Mouse (Mus musculus) midbrain, embryonic 13.5 days (tissue): ENCODE data around the gene Olfr767. TPM values are rescaled to one million over a fixed set of nuclear protein-coding genes. Genes with fewer than 3 reads are reported as not detected.
"Not testable (repeated sequence)": the region's sequence is repeated elsewhere in the genome, so short reads cannot be mapped to it uniquely, and the experiment has no call there.

ENCODE experiments used
- ATAC-seq: fragments of 200-750 bp; cut with Nextera tagmentation; 2 replicates; pipeline ENCODE4 v1.8.0; 2017; ENCODE audit warnings: mild to moderate bottlenecking, moderate TSS enrichment, moderate library complexity
- H3K27ac ChIP-seq: fragments of 300-500 bp; sonication (generic); 2 replicates; pipeline ENCODE4 v1.5.1; 2015; ENCODE audit warnings: inconsistent platforms, mild to moderate bottlenecking, moderate library complexity
- H3K27me3 ChIP-seq: fragments of 300-500 bp; sonication (generic); 2 replicates; pipeline ENCODE4 v1.6.1; 2015; ENCODE audit warnings: mild to moderate bottlenecking, inconsistent platforms
- H3K36me3 ChIP-seq: fragments of 300-500 bp; sonication (generic); 2 replicates; pipeline ENCODE4 v1.6.1; 2015; ENCODE audit warnings: mild to moderate bottlenecking, inconsistent platforms
- H3K4me1 ChIP-seq: fragments of 300-500 bp; sonication (generic); replicated peaks from 2 replicates; pipeline ENCODE4 v1.6.1; 2015; ENCODE audit warnings: inconsistent platforms
- H3K4me2 ChIP-seq: fragments of 300-500 bp; sonication (generic); replicated peaks from 2 replicates; pipeline ENCODE4 v1.6.1; 2015; ENCODE audit warnings: moderate library complexity, mild to moderate bottlenecking, inconsistent platforms
- H3K4me3 ChIP-seq: fragments of 300-500 bp; sonication (generic); replicated peaks from 2 replicates; pipeline ENCODE4 v1.5.1; 2015; ENCODE audit warnings: mild to moderate bottlenecking, inconsistent platforms
- H3K9ac ChIP-seq: fragments of 300-500 bp; sonication (generic); replicated peaks from 2 replicates; pipeline ENCODE4 v1.6.1; 2015; ENCODE audit warnings: mild to moderate bottlenecking, inconsistent platforms
- H3K9me3 ChIP-seq: fragments of 300-500 bp; sonication (generic); 2 replicates; pipeline ENCODE4 v1.6.1; 2016; ENCODE audit warnings: mild to moderate bottlenecking, inconsistent platforms
- WGBS: fragments of 180-500 bp; shearing (Covaris S2); methylation state at CpG from one replicate; pipeline ENCODE4 v1.1.7; 2015; 5-methylcytosine and 5-hydroxymethylcytosine counted together
- polyA plus RNA-seq: library from polyadenylated mRNA; unstranded; fragments of >200 nt; fragmentation: Nextera tagmentation; extraction: Ambion mirVana; gene quantifications from 2 replicates; pipeline ENCODE4 v1.2.1, GENCODE M21; 2015

Olfr767 gene
- polyA plus RNA-seq = not detected in 2 replicates

DNA sequence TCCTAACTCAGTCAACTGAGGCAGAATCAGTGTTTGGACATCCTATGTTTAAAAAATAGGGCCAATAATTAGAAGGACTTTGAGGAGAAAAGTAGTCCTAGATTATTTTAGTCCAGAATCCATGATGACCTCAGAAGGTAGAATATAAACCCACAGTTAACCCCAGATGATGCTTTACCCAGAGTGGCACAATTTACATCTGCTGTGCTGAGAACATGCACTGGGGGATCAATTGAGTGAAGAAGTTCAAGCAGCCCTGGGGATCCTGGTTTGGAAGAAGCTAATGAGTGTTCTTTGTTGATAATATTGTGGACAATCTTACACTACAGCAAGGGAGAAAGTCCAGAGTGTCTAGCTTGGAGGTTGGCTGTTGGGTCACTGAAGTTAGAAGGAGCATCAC, at the start of gene Olfr767:
Gene Olfr767, minus strand, starts transcription at position 101 of the 400 bp plus-strand sequence.
- H3K4me3 ChIP-seq, H3K27ac ChIP-seq, H3K9ac ChIP-seq, H3K4me2 ChIP-seq, H3K9me3 ChIP-seq, H3K36me3 ChIP-seq, H3K27me3 ChIP-seq, H3K4me1 ChIP-seq, ATAC-seq: not testable (repeated sequence)

DNA sequence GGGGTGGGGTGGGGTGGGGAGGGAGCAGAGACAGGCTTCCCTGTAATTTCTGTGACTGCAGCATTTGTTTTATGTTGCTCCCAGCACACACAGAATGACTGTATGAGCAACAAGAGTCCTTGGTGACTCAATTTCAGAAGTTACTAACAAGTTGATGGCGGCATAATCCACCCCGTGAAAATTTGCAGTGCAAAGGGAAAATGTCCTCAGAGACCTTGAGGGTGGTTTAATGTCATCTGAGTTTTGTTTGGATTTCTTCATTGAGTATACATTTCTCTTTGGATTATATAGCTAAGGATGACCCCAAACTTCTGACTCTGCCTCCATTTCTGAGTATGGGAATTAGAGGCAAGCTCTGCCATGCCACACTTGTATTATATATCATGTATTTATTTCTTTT, 35.1 kb upstream of the Olfr767 start, which contains the start of gene Olfr769:
Gene Olfr769, minus strand, starts transcription at position 101 of the 400 bp plus-strand sequence.
- Histone ChIP-seq H3K9me3 (no peaks in the 10 kb centered on the region), H3K27ac (no peak within 1 kb of the TSS), H3K27me3 (no peaks in the 10 kb centered on the region), H3K36me3 (no peaks in the 10 kb centered on the region), H3K4me1 (no peaks in the 10 kb centered on the region), H3K9ac (no peak within 1 kb of the TSS), H3K4me2 (no peak within 1 kb of the TSS), H3K4me3 (no peak within 1 kb of the TSS)
- WGBS = 86% methylated on average over 2 of the region's 2 CpGs
- no peak for ATAC-seq

DNA sequence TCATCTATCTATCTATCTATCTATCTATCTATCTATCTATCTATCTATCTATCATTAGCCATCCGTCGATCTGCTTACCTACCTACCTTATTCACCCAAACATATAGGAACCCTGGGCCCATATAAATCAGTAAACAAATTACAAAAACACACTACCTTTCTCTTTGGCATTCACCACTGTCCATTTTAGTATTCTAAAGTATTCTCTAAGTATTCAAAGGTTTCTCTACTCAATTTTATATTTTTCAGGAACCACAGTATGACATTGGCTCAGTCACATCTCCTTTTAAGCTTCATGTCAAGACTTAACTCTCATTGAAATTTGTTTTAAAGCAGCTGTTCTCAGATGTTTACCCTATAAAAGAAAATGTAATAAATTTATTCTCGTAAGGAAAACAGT, 32.4 kb upstream of the Olfr767 start:
- ATAC-seq = no peak
- 92% methylated on average over 3 of the region's 3 CpGs for WGBS

DNA sequence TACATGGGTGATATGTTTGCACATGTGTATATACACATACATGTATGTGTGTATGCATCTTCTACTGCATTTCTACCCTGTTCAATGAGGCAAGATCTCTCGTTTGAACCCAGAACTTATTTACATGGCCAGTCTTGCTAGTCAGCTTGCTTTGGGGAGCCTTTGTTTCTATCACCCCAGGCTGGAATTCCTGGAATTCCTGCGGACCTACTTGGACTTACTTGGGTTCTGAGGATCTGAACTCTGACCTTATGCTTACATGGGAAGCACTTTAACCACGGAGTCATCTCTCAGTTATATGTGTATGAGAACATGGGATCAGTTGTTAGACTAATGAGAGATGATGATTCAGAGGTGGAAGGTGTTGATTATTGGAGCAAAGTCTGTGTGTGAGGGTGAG, 18.5 kb upstream of the Olfr767 start:
- H3K4me2 ChIP-seq = no peak overlapping the region
- WGBS = 43% methylated on average over 3 of the region's 3 CpGs
- no peak overlapping the region for H3K27ac ChIP-seq
- H3K4me3 ChIP-seq = no peak overlapping the region
- H3K27me3 ChIP-seq = no peaks in the 10 kb centered on the region
- no peaks in the 10 kb centered on the region for H3K9me3 ChIP-seq
- no peak for ATAC-seq
- no peak overlapping the region for H3K9ac ChIP-seq
- H3K36me3 ChIP-seq = no peaks in the 10 kb centered on the region
- H3K4me1 ChIP-seq = no peaks in the 10 kb centered on the region

More for the DNA sequence above, 32.4 kb upstream of the Olfr767 start:
- Histone ChIP-seq H3K9me3 (no peaks in the 10 kb centered on the region), H3K4me1 (no peaks in the 10 kb centered on the region), H3K9ac (no peak overlapping the region), H3K36me3 (no peaks in the 10 kb centered on the region), H3K4me3 (no peak overlapping the region), H3K27ac (no peak overlapping the region), H3K4me2 (no peak overlapping the region), H3K27me3 (no peaks in the 10 kb centered on the region)

DNA sequence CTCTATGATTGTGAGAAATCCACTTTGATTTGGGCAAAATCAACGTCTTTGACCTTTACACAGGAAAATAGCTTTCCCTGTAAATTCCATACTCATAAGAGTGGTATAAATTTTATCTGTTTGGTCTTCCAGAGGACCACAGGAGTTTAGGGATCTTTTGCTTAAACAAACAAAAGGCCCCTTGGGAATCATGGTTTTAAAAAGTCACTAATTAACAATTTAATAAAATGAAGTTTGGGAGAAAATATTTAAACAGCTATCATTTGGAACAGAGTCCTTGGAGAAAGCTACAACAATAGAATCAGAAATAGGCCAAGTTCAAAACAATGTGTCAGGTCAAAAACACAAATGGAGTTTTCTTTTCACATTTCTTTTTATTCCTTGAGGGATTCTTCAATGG, 16.6 kb upstream of the Olfr767 start, which contains the start of gene Olfr768:
Gene Olfr768, minus strand, starts transcription at position 101 of the 400 bp plus-strand sequence.
- Histone ChIP-seq H3K27ac (no peak within 1 kb of the TSS), H3K4me3 (no peak within 1 kb of the TSS), H3K9me3 (no peaks in the 10 kb centered on the region), H3K36me3 (no peaks in the 10 kb centered on the region), H3K27me3 (no peaks in the 10 kb centered on the region), H3K4me1 (no peaks in the 10 kb centered on the region), H3K9ac (no peak within 1 kb of the TSS), H3K4me2 (no peak within 1 kb of the TSS)
- ATAC-seq = no peak
- 90% methylated on average over 1 of the region's 1 CpGs for WGBS

DNA sequence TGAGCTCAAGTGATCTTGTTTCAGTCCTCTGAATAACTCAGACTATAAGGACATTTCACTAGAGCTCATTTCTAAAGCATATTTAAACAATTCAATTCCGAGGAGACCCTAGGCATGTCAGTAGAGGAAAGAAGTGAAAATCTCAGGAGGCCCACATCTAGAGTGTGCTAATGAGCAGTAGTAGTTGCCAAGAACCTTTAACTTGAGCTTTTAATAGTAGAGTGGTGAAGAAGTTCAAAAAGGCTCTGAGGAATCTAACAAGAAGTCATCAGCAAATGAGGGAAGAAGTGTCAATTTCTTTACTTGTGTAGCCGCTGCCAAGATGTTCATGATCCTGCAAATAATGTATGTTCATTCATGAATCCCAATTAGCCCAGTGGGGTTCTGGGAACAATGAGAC, 13.8 kb downstream of the Olfr767 start, which contains the start of gene Olfr766-ps1:
Gene Olfr766-ps1, minus strand, starts transcription at position 101 of the 400 bp plus-strand sequence.
- Histone ChIP-seq H3K9ac (no peak within 1 kb of the TSS), H3K9me3 (no peaks in the 10 kb centered on the region), H3K27me3 (no peaks in the 10 kb centered on the region), H3K27ac (no peak within 1 kb of the TSS), H3K4me2 (no peak within 1 kb of the TSS), H3K36me3 (no peaks in the 10 kb centered on the region), H3K4me3 (no peak within 1 kb of the TSS), H3K4me1 (no peaks in the 10 kb centered on the region)
- 92% methylated on average over 2 of the region's 2 CpGs for WGBS
- ATAC-seq = no peak

DNA sequence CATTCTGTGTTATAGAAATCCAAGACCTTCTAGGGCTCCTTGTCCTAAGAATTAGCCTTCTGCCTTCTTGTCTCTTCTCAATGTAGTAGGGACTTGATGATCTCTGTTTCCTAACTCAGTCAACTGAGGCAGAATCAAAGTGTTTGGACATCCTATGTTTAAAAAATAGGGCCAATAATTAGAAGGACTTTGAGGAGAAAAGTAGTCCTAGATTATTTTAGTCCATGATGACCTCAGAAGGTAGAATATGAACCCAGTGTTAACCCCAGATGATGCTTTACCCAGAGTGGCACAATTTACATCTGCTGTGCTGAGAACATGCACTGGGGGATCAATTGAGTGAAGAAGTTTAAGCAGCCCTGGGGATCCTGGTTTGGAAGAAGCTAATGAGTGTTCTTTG, 32.8 kb downstream of the Olfr767 start, which contains the start of gene Olfr765:
Gene Olfr765, minus strand, starts transcription at position 101 of the 400 bp plus-strand sequence.
- not testable (repeated sequence) for H3K9me3 ChIP-seq, H3K27me3 ChIP-seq, H3K4me1 ChIP-seq, H3K27ac ChIP-seq, H3K4me2 ChIP-seq, H3K9ac ChIP-seq, H3K4me3 ChIP-seq, H3K36me3 ChIP-seq, ATAC-seq

DNA sequence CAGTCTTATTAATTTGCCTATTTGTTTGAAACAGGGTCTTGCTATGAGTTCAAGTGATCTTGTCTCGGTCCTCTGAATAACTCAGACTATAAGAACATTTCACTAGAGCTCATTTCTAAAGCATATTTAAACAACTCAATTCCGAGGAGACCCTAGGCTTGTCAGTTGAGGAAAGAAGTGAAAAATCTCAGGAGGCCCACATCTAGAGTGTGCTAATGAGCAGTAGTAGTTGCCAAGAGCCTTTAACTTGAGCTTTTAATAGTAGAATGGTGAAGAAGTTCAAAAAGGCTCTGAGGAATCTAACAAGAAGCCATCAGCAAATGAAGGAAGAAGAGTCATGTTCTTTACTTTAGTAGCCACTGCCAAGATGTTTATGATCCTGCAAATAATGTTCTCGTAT, 42.9 kb downstream of the Olfr767 start, which contains the start of gene Olfr764-ps1:
Gene Olfr764-ps1, minus strand, starts transcription at position 101 of the 400 bp plus-strand sequence.
- H3K27ac ChIP-seq = no peak within 1 kb of the TSS
- no peaks in the 10 kb centered on the region for H3K9me3 ChIP-seq
- H3K4me3 ChIP-seq = no peak within 1 kb of the TSS
- WGBS = 84% methylated on average over 3 of the region's 3 CpGs
- no peaks in the 10 kb centered on the region for H3K27me3 ChIP-seq
- no peaks in the 10 kb centered on the region for H3K36me3 ChIP-seq
- H3K4me1 ChIP-seq = no peaks in the 10 kb centered on the region
- ATAC-seq = no peak
- no peak within 1 kb of the TSS for H3K9ac ChIP-seq
- no peak within 1 kb of the TSS for H3K4me2 ChIP-seq

DNA sequence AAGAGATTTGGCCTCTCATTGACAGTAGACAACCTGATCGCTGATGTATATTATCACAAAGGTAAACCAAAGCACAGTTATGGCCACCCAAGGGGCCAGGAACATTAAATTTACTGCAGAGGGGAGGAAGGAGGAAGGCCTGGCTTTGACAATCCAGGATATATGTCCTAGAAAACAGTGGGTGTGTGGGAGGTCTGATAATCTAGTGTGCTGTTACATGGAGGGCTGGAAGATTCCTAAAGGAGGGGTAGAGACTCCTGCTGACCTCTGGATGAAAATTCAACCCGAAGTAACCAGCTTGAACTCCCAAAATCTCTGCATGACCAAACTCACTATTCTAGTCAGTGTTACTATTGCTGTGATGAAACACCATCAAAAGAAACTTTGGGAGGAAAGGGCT, 54.4 kb downstream of the Olfr767 start:
- no peak overlapping the region for H3K4me3 ChIP-seq
- no peak overlapping the region for H3K4me2 ChIP-seq
- no peaks in the 10 kb centered on the region for H3K4me1 ChIP-seq
- no peaks in the 10 kb centered on the region for H3K27me3 ChIP-seq
- H3K27ac ChIP-seq = no peak overlapping the region
- no peak for ATAC-seq
- WGBS = 84% methylated on average over 2 of the region's 2 CpGs
- no peaks in the 10 kb centered on the region for H3K36me3 ChIP-seq
- no peak overlapping the region for H3K9ac ChIP-seq
- no peaks in the 10 kb centered on the region for H3K9me3 ChIP-seq

DNA sequence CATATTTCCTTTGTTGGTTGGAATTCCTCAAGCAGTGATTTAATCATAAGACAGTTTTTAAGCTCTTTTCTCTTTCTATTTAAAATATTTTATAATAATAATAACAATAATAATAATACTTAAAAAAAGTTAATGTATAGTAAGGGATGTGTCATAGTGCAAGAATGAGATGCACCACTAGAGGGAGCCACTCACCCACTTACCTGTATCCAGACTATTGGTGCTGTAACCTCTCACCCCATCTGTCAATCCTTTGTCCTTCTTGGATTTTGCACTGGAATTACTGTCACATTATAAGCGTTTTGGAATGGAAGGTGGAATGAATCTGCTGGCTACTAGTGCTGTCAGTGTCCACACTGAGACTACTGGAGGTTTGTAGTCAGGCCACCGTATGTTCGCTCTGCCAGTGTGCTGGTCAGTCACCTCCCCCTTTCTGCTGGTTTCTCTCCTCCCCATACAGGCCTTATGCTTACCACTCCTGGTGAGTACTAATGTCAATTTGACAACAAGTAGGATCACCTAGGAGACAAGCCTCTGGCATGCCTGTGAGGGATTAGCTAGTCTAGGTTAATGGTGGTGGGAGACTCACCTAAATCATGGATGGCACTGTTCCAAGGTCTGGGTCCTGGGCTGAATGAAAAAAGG, 56.6 kb downstream of the Olfr767 start:
- Histone ChIP-seq H3K36me3 (no peaks in the 10 kb centered on the region), H3K27me3 (no peaks in the 10 kb centered on the region), H3K9ac (no peak overlapping the region), H3K4me1 (no peaks in the 10 kb centered on the region), H3K4me2 (no peak overlapping the region), H3K27ac (no peak overlapping the region), H3K4me3 (no peak overlapping the region), H3K9me3 (no peaks in the 10 kb centered on the region)
- 59% methylated on average over 3 of the region's 3 CpGs for WGBS
- ATAC-seq = peak; percentile 77
